Mouse (Mus musculus) heart, postnatal 25 days (tissue): ENCODE data around the gene Fam98a. TPM values are rescaled to one million over a fixed set of nuclear protein-coding genes. Genes with fewer than 3 reads are reported as not detected.

Experiments used
- DNase-seq: peaks from one replicate; pipeline ENCODE4 v3.0.0; 2022; ENCODE audit warnings: low spot score
- intact Hi-C: fragments of 180-260 bp; cut with DNase I; formaldehyde crosslinking; loops from one replicate; pipeline ENCODE4 v1.15.1; 2025
- total RNA-seq, 2 experiments: library from RNA; stranded (reverse); gene quantifications; 2 replicates each; pipeline ENCODE4 v1.2.3; 2021

Fam98a gene
- 10 to 100 TPM; 40.4 to 41.2 TPM for total RNA-seq

DNA sequence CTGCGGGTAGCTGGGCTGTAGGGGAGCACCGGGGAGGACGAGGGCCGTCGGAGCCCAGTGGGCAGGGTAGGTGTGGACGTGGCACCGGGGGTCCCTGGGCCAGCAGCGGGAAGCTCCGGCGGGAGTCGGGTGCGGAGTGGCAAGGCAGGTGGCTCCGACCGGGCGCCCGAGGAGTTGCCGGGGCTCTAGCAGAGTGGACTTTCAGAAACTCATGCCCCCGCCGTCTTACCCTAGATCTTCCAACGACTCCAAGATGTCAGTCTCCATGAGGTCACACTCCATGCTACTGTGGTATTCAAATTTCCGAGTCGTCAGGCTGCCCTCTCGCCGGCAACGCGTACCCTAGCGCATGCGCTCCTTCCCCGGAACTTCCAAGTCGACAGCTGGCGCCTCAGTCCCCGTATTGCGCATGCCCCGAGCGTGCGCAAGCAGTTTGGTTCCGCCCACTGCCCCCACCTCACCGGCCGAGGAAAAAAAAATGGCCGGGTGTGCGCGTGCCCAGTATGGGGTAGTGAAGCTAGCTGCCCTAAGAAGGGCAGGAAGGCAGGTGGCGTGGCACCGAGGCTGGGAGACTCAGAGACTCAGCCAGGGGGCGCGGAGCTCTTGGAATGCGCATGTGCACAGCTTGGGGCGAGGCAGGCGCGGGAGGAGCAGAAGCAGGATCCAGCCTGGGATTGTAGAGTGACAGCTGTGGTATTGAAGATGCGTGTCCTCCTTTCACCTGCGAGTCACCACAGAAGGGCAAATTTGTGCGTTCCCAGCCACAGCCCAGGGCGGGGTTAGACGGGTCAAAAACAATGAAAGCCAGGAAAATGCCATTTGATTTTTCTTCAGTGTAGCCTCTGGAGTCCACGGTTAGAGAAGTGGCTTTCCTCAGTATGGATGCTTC, at the start of gene Fam98a:
Gene Fam98a, minus strand, starts transcription at position 435 of the 889 bp plus-strand sequence.
- DNase-seq = peak; percentile 95
- intact Hi-C loops = no loop called here

DNA sequence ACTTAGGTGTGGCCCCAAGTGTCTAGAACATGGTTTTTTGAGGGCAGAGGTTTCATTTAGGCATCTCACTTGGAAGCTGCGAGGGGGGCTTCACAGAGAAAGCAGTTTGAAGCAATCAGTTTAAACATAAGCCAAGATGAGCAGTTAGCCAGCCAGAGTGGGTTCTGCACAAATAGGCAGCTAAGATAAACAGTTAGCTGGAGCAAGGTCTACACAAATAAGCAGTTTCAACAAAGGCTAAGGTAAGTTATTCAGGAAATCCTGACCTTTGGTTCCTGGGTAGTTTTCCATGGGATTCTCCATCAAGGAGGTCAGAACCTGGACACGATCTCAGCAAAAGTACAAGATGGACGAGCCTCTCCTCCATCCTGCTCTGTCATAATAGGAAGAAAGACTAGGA, 46.9 kb upstream of the Fam98a start:
- DNase-seq = no peak

DNA sequence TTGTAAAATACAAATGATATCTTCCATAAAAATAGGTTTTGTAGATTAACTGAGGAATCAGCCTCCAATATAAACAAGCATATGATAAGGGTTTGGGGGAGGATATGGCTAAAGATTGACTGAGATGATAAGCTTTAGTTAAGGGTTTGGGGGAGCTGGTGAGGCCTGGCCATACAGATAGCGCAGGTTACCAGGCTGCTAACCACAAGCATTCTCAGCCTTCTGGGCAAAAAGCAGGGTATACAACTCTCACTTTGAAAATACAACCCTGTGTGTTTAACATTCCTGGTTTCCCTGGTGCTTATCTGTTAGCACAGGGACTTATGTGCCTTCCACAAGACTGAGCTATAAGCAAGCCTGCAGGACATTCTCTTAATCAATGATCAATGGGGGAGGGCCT, 31.0 kb upstream of the Fam98a start:
- DNase-seq = no peak
- intact Hi-C loops = no loop called here

More for the DNA sequence above, 46.9 kb upstream of the Fam98a start:
- intact Hi-C loops = no loop called here

DNA sequence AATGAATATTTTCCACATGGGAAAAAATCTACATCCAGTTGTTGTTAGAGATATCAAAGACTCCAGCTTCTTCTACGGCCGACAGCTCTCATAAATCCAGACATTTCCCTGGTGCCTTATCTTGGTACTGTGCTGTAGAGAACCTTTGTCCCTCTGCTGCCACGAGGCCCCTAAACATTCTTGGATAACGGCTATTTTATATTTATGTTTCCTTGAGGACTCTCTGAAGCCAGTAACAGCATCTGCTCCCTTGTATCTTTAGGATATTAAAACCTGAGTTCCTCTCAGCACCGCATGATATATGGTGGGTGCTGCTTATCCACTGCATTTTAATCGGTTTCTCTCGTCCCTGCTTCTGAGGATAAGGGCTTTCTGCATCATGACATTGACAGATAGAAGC, 23.9 kb upstream of the Fam98a start:
- no peak for DNase-seq
- intact Hi-C loops = no loop called here

GRCm38 (mm10) chr17:75558041-75558440, 6.3 kb upstream of the Fam98a start:
- no peak for DNase-seq
- intact Hi-C loops = no loop called here

DNA sequence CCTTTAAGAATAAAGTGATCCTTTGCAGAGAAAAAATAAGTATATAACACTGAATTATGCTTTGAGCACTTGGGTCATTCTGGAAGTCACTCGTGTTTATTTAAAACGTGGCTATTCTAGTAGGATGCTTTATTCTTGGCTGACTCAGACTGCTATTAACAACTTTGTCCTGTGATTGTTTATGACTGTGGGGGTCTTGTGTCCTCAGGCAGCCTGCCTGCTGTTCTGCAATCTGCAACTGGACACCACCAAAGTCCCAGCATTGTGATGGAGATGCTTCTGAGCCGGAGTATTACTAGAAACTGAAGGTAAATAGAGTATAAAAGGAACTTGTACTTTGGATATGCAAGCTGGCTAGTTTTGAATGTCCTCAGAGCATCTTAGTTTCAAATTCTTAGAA, 5.3 kb upstream of the Fam98a start:
- intact Hi-C loops = no loop called here
- DNase-seq = no peak

- intact Hi-C loops = no loop called here
- DNase-seq = no peak
These were observed 854 bp downstream of the Fam98a start for GRCm38 (mm10) chr17:75550771-75551413.

DNA sequence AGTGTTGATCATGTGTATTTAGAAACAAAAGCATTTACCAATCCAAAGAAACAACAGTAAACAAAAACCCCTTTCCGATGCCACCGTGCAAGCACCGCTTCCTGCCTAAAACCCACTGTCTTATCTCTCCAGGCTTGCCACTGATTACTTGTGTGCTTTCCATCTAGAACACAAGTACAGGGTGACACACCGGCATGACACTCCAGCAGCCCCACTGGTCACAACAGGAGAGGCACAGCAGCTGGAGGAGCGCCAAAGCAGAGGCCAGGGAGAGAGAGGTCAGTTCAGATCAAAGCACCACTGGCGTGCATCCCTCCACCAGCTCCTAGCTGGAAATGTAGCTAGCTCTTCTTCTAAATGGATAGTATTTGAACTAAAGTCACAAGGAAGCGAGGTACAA, 7.5 kb downstream of the Fam98a start:
- intact Hi-C loops = no loop called here
- no peak for DNase-seq

GRCm38 (mm10) chr17:75543434-75543833, 8.3 kb downstream of the Fam98a start:
- intact Hi-C loops = no loop called here
- no peak for DNase-seq

DNA sequence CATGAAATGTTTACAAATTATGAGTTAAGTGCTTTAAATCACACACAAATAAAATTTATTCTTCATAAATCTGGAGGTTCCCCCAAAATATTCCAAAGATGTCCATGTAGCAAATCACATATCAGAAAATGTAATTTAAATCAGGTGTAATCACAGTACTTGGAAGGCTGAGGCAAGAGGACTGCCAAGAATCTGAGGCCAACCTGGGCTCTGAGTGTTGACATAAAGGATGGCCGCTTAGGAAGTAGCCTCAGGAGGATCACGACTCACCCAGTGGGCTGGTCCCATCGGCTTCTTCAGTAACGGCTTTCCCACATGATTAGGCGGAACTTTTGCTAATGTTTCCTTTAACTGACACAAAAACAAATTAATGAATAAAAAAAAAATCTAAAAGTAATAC, 11.9 kb downstream of the Fam98a start:
- intact Hi-C loops = loop anchor here (5.0 to 10.0 kb wide), 4 partner anchors 78 to 733 kb away; no protein-coding TSS in a partner anchor
- DNase-seq = no peak

DNA sequence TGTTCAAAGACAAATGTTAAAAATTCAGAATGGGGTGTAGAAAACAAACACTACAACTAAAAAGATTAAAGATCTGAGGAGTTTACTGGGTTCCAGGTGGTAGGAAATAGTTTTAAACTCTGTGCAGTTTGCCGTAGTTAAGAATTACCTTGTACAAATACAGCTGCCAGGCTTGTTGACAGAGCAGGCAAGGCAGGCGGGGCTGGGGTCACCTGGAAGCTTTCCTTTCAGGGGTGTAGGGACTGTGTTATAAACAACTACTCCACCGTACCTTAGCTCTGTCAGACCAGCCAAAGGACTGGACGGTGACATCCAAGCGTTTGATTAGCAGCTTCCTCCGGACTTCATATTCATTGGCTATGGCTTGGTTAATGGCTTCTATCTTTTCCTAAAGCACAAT, 12.6 kb downstream of the Fam98a start:
- intact Hi-C loops = loop anchor here (5.0 to 10.0 kb wide), 4 partner anchors 77 to 732 kb away; no protein-coding TSS in a partner anchor
- DNase-seq = no peak

GRCm38 (mm10) chr17:75538431-75538830, 13.3 kb downstream of the Fam98a start:
- DNase-seq = no peak
- intact Hi-C loops = loop anchor here (5.0 to 10.0 kb wide), 4 partner anchors 76 to 731 kb away; no protein-coding TSS in a partner anchor

GRCm38 (mm10) chr17:75537050-75537445, 14.7 kb downstream of the Fam98a start:
- intact Hi-C loops = loop anchor here (2.0 to 10.0 kb wide), 5 partner anchors 75 to 730 kb away; no protein-coding TSS in a partner anchor
- no peak for DNase-seq

GRCm38 (mm10) chr17:75536396-75537049, 15.2 kb downstream of the Fam98a start:
- intact Hi-C loops = loop anchor here (2.0 to 10.0 kb wide), 5 partner anchors 74 to 729 kb away; no protein-coding TSS in a partner anchor
- no peak for DNase-seq

DNA sequence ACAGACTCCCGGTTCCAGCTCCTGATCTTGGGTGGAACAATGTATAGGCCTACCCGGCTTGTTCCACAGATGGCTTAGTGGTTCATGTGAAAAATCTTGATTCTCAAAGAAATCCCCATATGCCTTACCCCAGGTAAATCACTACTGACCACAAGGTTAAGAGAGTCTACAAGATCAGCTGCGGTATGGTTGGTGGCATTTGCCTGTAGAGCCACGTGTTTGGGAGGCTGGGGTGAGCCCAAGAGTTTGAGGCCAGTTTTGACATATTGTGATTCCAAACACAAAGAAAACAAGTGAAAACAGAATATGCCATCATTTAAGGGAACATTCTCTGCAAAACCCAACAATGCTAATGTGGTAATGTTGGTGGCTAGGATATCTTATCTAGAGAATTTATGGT, 16.1 kb downstream of the Fam98a start:
- DNase-seq = no peak

GRCm38 (mm10) chr17:75534314-75535020, 17.3 kb downstream of the Fam98a start:
- no peak for DNase-seq
- intact Hi-C loops = loop anchor here (5.0 to 10.0 kb wide), 4 partner anchors 72 to 727 kb away; no protein-coding TSS in a partner anchor

More for the DNA sequence above, 16.1 kb downstream of the Fam98a start:
- intact Hi-C loops = loop anchor here (2.0 to 10.0 kb wide), 5 partner anchors 73 to 728 kb away; no protein-coding TSS in a partner anchor

DNA sequence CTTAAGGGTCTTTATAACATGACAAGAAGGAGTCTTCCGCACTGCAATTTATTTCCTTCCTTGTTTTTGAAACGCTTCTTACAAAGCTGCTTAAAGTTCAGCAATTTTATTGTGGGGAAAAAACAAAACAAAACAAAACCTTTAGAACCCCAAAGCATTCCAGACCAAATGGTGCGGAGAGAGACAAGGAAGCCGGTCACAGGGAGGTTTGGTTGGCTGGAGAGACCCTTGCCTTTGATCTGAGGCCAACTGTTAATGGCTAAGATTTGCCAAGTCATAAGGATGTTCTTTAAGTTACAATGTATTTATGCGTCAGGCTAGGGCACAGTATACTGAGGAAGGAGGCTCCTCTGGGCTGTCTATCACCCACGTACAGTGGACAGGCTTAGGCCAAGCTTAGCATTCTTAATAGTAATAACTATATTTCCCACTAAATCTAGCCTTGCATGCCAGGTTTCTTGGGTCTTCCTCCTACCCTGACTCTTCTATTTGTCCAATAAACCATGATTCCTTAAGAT, 19.2 kb downstream of the Fam98a start:
- intact Hi-C loops = loop anchor here (10.0 kb wide), 1 partner anchor 128 kb away; no protein-coding TSS in a partner anchor
- DNase-seq = no peak

- DNase-seq = no peak
- intact Hi-C loops = no loop called here
These were observed 22.4 kb downstream of the Fam98a start for GRCm38 (mm10) chr17:75529222-75529935.

DNA sequence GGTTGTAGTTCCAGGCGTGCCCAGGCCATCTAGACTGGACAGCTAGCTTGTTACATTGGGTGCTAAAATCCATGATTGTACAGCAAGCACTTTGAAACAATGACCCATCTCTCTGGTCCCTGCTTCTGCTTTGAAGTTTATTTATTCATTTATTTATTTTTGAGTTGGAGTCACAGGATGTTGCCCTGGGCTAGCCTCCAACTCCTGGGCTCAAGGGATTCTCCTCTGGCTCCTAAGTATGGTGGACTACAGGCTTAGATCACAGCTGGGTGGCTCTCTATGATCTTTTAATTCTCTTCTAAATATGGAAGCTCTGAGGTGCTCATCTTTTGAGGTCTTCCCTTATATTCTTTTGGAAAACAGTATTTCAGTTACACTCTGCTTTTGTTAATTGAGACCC, 25.3 kb downstream of the Fam98a start:
- intact Hi-C loops = no loop called here
- no peak for DNase-seq
